Mouse (Mus musculus) layer of hippocampus, adult 2 months (tissue): Measurements from ENCODE around the gene Ing1. TPM values are rescaled to one million over a fixed set of nuclear protein-coding genes. Genes with fewer than 3 reads are reported as not detected.

ENCODE experiments used
- DNase-seq, 2 experiments: peaks; one replicate each; pipeline ENCODE4 v3.0.0; 2022; ENCODE audit warnings: low spot score in 2 of 2
- H3K27ac ChIP-seq: fragments of 200-600 bp; 2 replicates; pipeline ENCODE4 v1.8.1; 2022
- H3K4me3 ChIP-seq: fragments of 200-600 bp; 2 replicates; pipeline ENCODE4 v1.8.1; 2022; ENCODE audit warnings: mild to moderate bottlenecking
- CTCF ChIP-seq: fragments of 200-600 bp; conservative IDR thresholded peaks from 2 replicates; pipeline ENCODE4 v1.8.1; 2022; ENCODE audit warnings: antibody characterized with exemption, mild to moderate bottlenecking, moderate library complexity
- long read RNA-seq, 2 experiments: library from polyadenylated mRNA; stranded (forward); transcript quantifications; one replicate each; pipeline ENCODE4 v2.0.0; 2021; ENCODE audit warnings: borderline mapping rate in 2 of 2
- total RNA-seq, 2 experiments: library from RNA; stranded (reverse); gene quantifications; 2 replicates each; pipeline ENCODE4 v1.2.3; 2021

The Ing1 gene
- total RNA-seq, result 10 to 100 TPM; 37.1 TPM
- long read RNA-seq, experiment 1, transcript Ing1-201 (2 exons, 2,814 nt), result major isoform, 21 of 29 reads
- long read RNA-seq, experiment 1, transcript Ing1-202 (2 exons, 1,971 nt), result minor isoform, 7 of 29 reads
- long read RNA-seq, experiment 1, partial matches to known transcripts, result 0 of 29 reads
- long read RNA-seq, experiment 1, other reads (novel, unspliced or antisense), result 1 of 29 reads
- long read RNA-seq, experiment 2, transcript Ing1-201 (2 exons, 2,814 nt), result major isoform, 27 of 41 reads
- long read RNA-seq, experiment 2, transcript Ing1-202 (2 exons, 1,971 nt), result minor isoform, 10 of 41 reads
- long read RNA-seq, experiment 2, partial matches to known transcripts, result 1 of 41 reads
- long read RNA-seq, experiment 2, other reads (novel, unspliced or antisense), result 1 of 41 reads

- Histone ChIP-seq H3K27ac (peak within 1 kb of the TSS; percentile 99), H3K4me3 (peak within 1 kb of the TSS; percentile 78)
- peak; percentile 94 for DNase-seq
- TF ChIP-seq CTCF, result no peak
Measured at GRCm38 (mm10) chr8:11554799-11555719, at the start of gene Ing1. Gene Ing1, plus strand, starts transcription at chr8:11555571.

- TF ChIP-seq CTCF, result no peak
- DNase-seq, result no peak
- no peak overlapping the region for H3K4me3 ChIP-seq
- no peak overlapping the region for H3K27ac ChIP-seq
Measured at GRCm38 (mm10) chr8:11506074-11506473, 49.3 kb upstream of the Ing1 start.

GRCm38 (mm10) chr8:11506802-11507201, 48.6 kb upstream of the Ing1 start:
- H3K27ac ChIP-seq, result no peak overlapping the region
- DNase-seq, result peak in 1 of 2 experiments; percentile 62
- TF ChIP-seq CTCF, result peak; percentile 72
- no peak overlapping the region for H3K4me3 ChIP-seq

GRCm38 (mm10) chr8:11508880-11509279, 46.5 kb upstream of the Ing1 start:
- TF ChIP-seq CTCF, result no peak
- no peak overlapping the region for H3K27ac ChIP-seq
- no peak for DNase-seq
- no peak overlapping the region for H3K4me3 ChIP-seq

DNA sequence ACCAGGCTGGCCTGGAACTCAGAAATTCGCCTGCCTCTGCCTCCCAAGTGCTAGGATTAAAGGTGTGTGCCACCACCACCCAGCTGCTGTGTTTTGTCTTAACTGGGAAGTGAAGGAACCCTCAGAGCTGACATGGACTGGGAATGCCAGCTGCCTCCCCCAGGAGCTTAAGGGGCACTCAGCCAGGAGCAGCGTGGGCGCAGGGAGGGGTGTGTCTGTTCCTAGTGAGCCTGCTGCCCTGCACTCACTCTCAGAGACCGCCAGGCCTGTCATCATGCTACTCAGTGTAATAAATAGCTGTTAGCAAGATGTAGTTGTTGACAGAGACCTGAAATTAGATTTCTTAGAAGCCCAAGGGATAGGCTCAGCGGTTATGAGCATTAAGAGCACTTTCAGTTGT, 44.4 kb upstream of the Ing1 start:
- no peak overlapping the region for H3K27ac ChIP-seq
- peak; percentile 35 for TF ChIP-seq CTCF
- no peak for DNase-seq
- no peak overlapping the region for H3K4me3 ChIP-seq

- H3K4me3 ChIP-seq, result no peak overlapping the region
- H3K27ac ChIP-seq, result no peak overlapping the region
- no peak for DNase-seq
- no peak for TF ChIP-seq CTCF
Measured at GRCm38 (mm10) chr8:11512711-11513110, 42.7 kb upstream of the Ing1 start.

GRCm38 (mm10) chr8:11513247-11513646, 42.1 kb upstream of the Ing1 start:
- no peak overlapping the region for H3K4me3 ChIP-seq
- no peak for TF ChIP-seq CTCF

GRCm38 (mm10) chr8:11516292-11516691, 39.1 kb upstream of the Ing1 start:
- no peak overlapping the region for H3K27ac ChIP-seq
- no peak for TF ChIP-seq CTCF
- no peak overlapping the region for H3K4me3 ChIP-seq
- DNase-seq, result no peak

More at GRCm38 (mm10) chr8:11513247-11513646, 42.1 kb upstream of the Ing1 start:
- no peak overlapping the region for H3K27ac ChIP-seq
- DNase-seq, result no peak

DNA sequence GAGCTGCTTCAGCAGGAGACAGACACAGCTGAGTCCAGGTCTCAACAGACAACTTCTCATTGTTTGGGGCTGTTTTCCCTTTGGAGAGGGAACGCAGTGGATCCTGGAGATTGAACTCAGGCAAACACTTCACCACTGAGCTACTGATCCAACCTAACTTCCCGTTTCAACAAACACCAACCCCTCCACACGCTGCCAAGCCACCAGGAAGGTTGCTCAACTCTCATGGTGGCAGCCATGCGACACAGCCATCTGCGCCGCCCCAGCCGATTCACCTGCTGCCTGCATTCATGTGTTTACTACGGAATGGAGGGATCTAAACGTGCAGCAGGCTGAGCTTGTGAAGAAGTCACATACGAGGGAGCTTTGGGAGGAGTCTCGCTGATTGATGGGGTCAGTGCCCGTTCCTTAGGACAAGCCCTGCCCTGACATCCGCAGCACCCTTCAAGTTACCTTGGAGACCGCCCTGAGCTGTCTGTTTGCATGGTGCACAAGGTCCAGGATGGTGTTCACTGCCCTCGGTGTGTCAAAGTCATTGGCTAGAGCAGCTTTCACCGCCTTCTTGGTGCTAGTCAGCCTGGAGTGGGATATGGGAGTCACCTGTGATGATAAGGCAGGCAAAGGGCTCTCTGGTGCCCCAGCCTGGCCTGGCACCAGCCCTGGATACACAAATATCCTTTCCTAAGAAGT, 37.9 kb upstream of the Ing1 start:
- no peak overlapping the region for H3K4me3 ChIP-seq
- H3K27ac ChIP-seq, result no peak overlapping the region
- TF ChIP-seq CTCF, result no peak
- peak in 1 of 2 experiments; percentile 57 for DNase-seq

GRCm38 (mm10) chr8:11518056-11518396, 37.3 kb upstream of the Ing1 start:
- no peak for DNase-seq
- no peak for TF ChIP-seq CTCF
- no peak overlapping the region for H3K4me3 ChIP-seq
- no peak overlapping the region for H3K27ac ChIP-seq

DNA sequence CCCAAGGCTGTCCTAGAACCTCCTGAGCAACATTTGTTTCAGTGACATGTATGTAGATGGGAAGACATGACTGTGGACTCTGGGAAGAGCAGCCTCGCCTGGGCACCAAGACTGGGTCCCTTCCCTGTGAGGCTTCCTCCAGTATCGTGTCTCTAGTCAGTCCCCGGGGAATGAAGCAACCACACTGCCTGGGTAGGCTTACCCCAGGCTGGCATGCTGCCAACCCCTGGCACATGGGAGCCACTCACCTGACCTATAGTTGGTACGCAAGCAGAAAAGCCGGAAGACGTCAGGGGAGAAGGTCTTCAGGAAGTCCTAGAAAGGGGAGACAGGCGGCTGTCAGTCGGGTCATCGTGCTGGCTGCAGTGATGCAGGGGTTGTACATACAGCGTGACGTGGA, 36.7 kb upstream of the Ing1 start:
- DNase-seq, result no peak
- no peak overlapping the region for H3K27ac ChIP-seq
- no peak overlapping the region for H3K4me3 ChIP-seq
- TF ChIP-seq CTCF, result no peak

DNA sequence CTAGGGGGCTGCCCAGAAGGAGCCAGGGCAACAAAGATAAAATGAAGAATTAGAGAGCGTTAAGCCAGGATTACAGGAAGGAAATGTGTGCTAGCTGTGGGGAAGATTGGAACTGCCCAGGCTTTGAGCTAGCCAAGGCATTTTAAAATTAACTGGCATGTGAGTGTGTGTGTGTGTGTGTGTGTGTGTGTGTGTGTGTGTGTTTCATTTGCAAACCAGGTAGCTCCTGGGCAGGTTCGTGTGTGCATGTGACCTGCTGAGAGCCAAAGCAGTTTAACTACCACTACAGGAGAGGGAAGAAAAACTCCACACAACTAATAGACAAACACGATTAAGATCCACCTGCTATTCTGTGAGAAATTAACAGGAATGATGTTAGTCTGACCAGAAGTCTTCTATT, 32.0 kb upstream of the Ing1 start:
- Histone ChIP-seq H3K27ac (no peak overlapping the region), H3K4me3 (no peak overlapping the region)
- no peak for DNase-seq
- TF ChIP-seq CTCF, result no peak

DNA sequence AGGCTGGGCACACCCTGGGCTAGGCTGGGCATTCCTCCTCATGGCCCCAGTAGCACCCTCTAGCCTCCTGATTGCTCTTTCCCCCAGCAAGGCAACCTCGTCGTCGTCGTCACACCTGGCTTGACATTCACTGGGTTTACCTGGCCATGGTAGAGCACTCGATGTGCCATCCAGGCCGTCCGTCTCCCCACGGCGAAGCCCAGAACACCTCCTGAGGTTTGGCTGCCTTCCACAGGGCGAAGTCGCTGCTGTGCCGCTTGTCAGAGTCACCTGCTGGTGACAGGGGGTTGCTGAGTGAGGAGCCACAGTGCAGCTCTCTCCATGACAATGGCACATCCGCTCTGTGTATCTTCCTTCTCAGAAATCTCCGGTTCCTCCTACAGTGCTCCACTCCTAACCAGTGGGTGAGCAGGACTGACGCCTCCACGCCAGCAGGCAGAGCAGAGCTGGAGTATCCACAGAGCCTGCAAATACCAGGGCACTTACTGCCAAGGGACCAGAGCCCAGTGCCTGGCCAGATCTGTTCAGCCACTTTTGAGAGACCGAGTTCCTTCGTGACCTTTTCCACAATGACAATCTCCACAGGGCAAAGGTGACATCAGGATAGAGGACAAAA, 25.1 kb upstream of the Ing1 start:
- TF ChIP-seq CTCF, result no peak
- no peak for DNase-seq
- Histone ChIP-seq H3K27ac (no peak overlapping the region), H3K4me3 (no peak overlapping the region)
